Mouse (Mus musculus) limb, embryonic 12.5 days (tissue): ENCODE results near the gene Zswim4. TPM values are rescaled to one million over a fixed set of nuclear protein-coding genes. Genes with fewer than 3 reads are reported as not detected.

Experiments
- ATAC-seq: fragments of 200-750 bp; cut with Nextera tagmentation; 2 replicates; pipeline ENCODE4 v1.8.0; 2017; ENCODE audit warnings: low read depth, moderate TSS enrichment; ENCODE audit not compliant: insufficient number of reproducible peaks, insufficient read depth, low FRiP score, low TSS enrichment
- H3K27ac ChIP-seq: fragments of 300-500 bp; sonication (generic); 2 replicates; pipeline ENCODE4 v1.5.1; 2016; ENCODE audit warnings: mild to moderate bottlenecking, moderate library complexity
- H3K27me3 ChIP-seq: fragments of 300-500 bp; sonication (generic); 2 replicates; pipeline ENCODE4 v1.6.1; 2016; ENCODE audit warnings: mild to moderate bottlenecking, moderate library complexity
- H3K36me3 ChIP-seq: fragments of 300-500 bp; sonication (generic); 2 replicates; pipeline ENCODE4 v1.6.1; 2016; ENCODE audit warnings: mild to moderate bottlenecking, moderate library complexity
- H3K4me1 ChIP-seq: fragments of 300-500 bp; sonication (generic); replicated peaks from 2 replicates; pipeline ENCODE4 v1.6.1; 2016
- H3K4me2 ChIP-seq: fragments of 300-500 bp; sonication (generic); 2 replicates; pipeline ENCODE4 v1.6.1; 2016; ENCODE audit warnings: mild to moderate bottlenecking, moderate library complexity
- H3K4me3 ChIP-seq: fragments of 300-500 bp; sonication (generic); replicated peaks from 2 replicates; pipeline ENCODE4 v1.5.1; 2016; ENCODE audit warnings: mild to moderate bottlenecking
- H3K9ac ChIP-seq: fragments of 300-500 bp; sonication (generic); replicated peaks from 2 replicates; pipeline ENCODE4 v1.6.1; 2016; ENCODE audit warnings: mild to moderate bottlenecking, moderate library complexity
- H3K9me3 ChIP-seq: fragments of 300-500 bp; sonication (generic); 2 replicates; pipeline ENCODE4 v1.6.1; 2016; ENCODE audit warnings: mild to moderate bottlenecking, moderate library complexity
- WGBS: fragments of 180-500 bp; shearing (Covaris S2); methylation state at CpG from one replicate; pipeline ENCODE4 v1.1.7; 2016; 5-methylcytosine and 5-hydroxymethylcytosine counted together
- polyA plus RNA-seq: library from polyadenylated mRNA; unstranded; fragments of >200 nt; fragmentation: Nextera tagmentation; extraction: Ambion mirVana; gene quantifications from 2 replicates; pipeline ENCODE4 v1.2.1, GENCODE M21; 2016

Zswim4 gene
- polyA plus RNA-seq, 1 experiment from 2014 or later = 33.1 TPM

GRCm38 (mm10) chr8:84198871-84199270, 38.0 kb downstream of the Zswim4 start:
- Histone ChIP-seq H3K9me3 (no peaks in the 10 kb centered on the region), H3K4me2 (peak overlapping the region; percentile 97), H3K4me1 (peaks cover 57% of the 10 kb centered on the region), H3K27me3 (no peaks in the 10 kb centered on the region), H3K4me3 (peak overlapping the region; percentile 54; the same call in 1 of the 2 replicates), H3K36me3 (no peaks in the 10 kb centered on the region), H3K9ac (peak overlapping the region; percentile 74; the same call in 1 of the 2 replicates), H3K27ac (peak overlapping the region; percentile 99)
- 22% methylated on average over 4 of the region's 4 CpGs for WGBS
- ATAC-seq = no peak

- Histone ChIP-seq H3K27me3 (no peaks in the 10 kb centered on the region), H3K9me3 (no peaks in the 10 kb centered on the region), H3K4me1 (peaks cover 56% of the 10 kb centered on the region), H3K4me2 (peak overlapping the region; percentile 71), H3K9ac (peak overlapping the region; percentile 74), H3K27ac (peak overlapping the region; percentile 99), H3K4me3 (peak overlapping the region; percentile 54), H3K36me3 (no peaks in the 10 kb centered on the region)
- ATAC-seq = peak; percentile 66
- WGBS = 2% methylated on average over 30 of the region's 30 CpGs
Measured at GRCm38 (mm10) chr8:84197922-84198774, 38.7 kb downstream of the Zswim4 start.

GRCm38 (mm10) chr8:84197141-84197921, 39.5 kb downstream of the Zswim4 start:
- 1% methylated on average over 43 of the region's 43 CpGs for WGBS
- Histone ChIP-seq H3K9ac (peak overlapping the region; percentile 74), H3K27me3 (no peaks in the 10 kb centered on the region), H3K4me2 (peak overlapping the region; percentile 71), H3K27ac (peak overlapping the region; percentile 99), H3K36me3 (no peaks in the 10 kb centered on the region), H3K4me1 (peaks cover 56% of the 10 kb centered on the region), H3K4me3 (peak overlapping the region; percentile 54), H3K9me3 (no peaks in the 10 kb centered on the region)
- peak; percentile 33 for ATAC-seq

- H3K4me1 ChIP-seq = peaks cover 40% of the 10 kb centered on the region
- no peak overlapping the region for H3K4me2 ChIP-seq
- H3K27me3 ChIP-seq = no peaks in the 10 kb centered on the region
- no peak overlapping the region for H3K27ac ChIP-seq
- no peaks in the 10 kb centered on the region for H3K9me3 ChIP-seq
- 59% methylated on average over 3 of the region's 3 CpGs for WGBS
- no peaks in the 10 kb centered on the region for H3K36me3 ChIP-seq
- ATAC-seq = no peak
- no peak overlapping the region for H3K9ac ChIP-seq
- no peak overlapping the region for H3K4me3 ChIP-seq
Measured at GRCm38 (mm10) chr8:84194224-84194743, 42.6 kb downstream of the Zswim4 start.

GRCm38 (mm10) chr8:84193566-84193965, 43.3 kb downstream of the Zswim4 start:
- Histone ChIP-seq H3K4me3 (no peak overlapping the region), H3K9ac (no peak overlapping the region), H3K9me3 (no peaks in the 10 kb centered on the region), H3K4me1 (peaks cover 33% of the 10 kb centered on the region), H3K27ac (peak overlapping the region; percentile 69; the same call in 1 of the 2 replicates), H3K36me3 (no peaks in the 10 kb centered on the region), H3K4me2 (0 out of 2 replicates have a peak overlapping the region, but pooled peaks have one; percentile 55), H3K27me3 (no peaks in the 10 kb centered on the region)
- ATAC-seq = no peak
- WGBS = 80% methylated on average over 5 of the region's 5 CpGs

- Histone ChIP-seq H3K4me2 (peak overlapping the region; percentile 55), H3K27ac (peak overlapping the region; percentile 69; the same call in 1 of the 2 replicates), H3K4me3 (no peak overlapping the region), H3K9me3 (no peaks in the 10 kb centered on the region), H3K27me3 (no peaks in the 10 kb centered on the region), H3K36me3 (no peaks in the 10 kb centered on the region), H3K4me1 (peaks cover 29% of the 10 kb centered on the region), H3K9ac (no peak overlapping the region)
- no peak for ATAC-seq
- 43% methylated on average over 4 of the region's 4 CpGs for whole genome bisulfite sequencing
Measured at GRCm38 (mm10) chr8:84193161-84193560, 43.7 kb downstream of the Zswim4 start.

- peak; percentile 24; the same call in 1 of the 2 replicates for ATAC-seq
- Histone ChIP-seq H3K4me3 (peak overlapping the region; percentile 25), H3K36me3 (no peaks in the 10 kb centered on the region), H3K4me2 (peak overlapping the region; percentile 55), H3K27me3 (no peaks in the 10 kb centered on the region), H3K9me3 (no peaks in the 10 kb centered on the region), H3K27ac (peak overlapping the region; percentile 80), H3K4me1 (peaks cover 23% of the 10 kb centered on the region), H3K9ac (peak overlapping the region; percentile 44)
- WGBS = 6% methylated on average over 33 of the region's 33 CpGs
Measured at GRCm38 (mm10) chr8:84192555-84192954, 44.3 kb downstream of the Zswim4 start.

- H3K36me3 ChIP-seq = no peaks in the 10 kb centered on the region
- peak; percentile 63; the same call in 1 of the 2 replicates for ATAC-seq
- peak overlapping the region; percentile 44 for H3K9ac ChIP-seq
- peak overlapping the region; percentile 80 for H3K27ac ChIP-seq
- peak overlapping the region; percentile 55 for H3K4me2 ChIP-seq
- no peak overlapping the region; the same call in 1 of the 2 replicates for H3K4me3 ChIP-seq
- no peaks in the 10 kb centered on the region for H3K27me3 ChIP-seq
- WGBS = 41% methylated on average over 13 of the region's 13 CpGs
- peaks cover 26% of the 10 kb centered on the region for H3K4me1 ChIP-seq
- H3K9me3 ChIP-seq = no peaks in the 10 kb centered on the region
Measured at GRCm38 (mm10) chr8:84192023-84192422, 44.8 kb downstream of the Zswim4 start.

GRCm38 (mm10) chr8:84190191-84190867, 46.5 kb downstream of the Zswim4 start:
- WGBS = 93% methylated on average over 7 of the region's 7 CpGs
- Histone ChIP-seq H3K36me3 (no peaks in the 10 kb centered on the region), H3K4me1 (peaks cover 30% of the 10 kb centered on the region), H3K4me2 (no peak overlapping the region), H3K9ac (no peak overlapping the region), H3K27ac (no peak overlapping the region), H3K9me3 (no peaks in the 10 kb centered on the region), H3K4me3 (no peak overlapping the region), H3K27me3 (no peaks in the 10 kb centered on the region)
- no peak for ATAC-seq

GRCm38 (mm10) chr8:84189603-84190002, 47.3 kb downstream of the Zswim4 start:
- ATAC-seq = no peak
- Histone ChIP-seq H3K9me3 (no peaks in the 10 kb centered on the region), H3K4me2 (no peak overlapping the region), H3K27ac (0 out of 2 replicates have a peak overlapping the region, but pooled peaks have one; percentile 12), H3K4me3 (no peak overlapping the region), H3K4me1 (peaks cover 35% of the 10 kb centered on the region), H3K36me3 (no peaks in the 10 kb centered on the region), H3K27me3 (no peaks in the 10 kb centered on the region), H3K9ac (no peak overlapping the region)
- WGBS = 63% methylated on average over 4 of the region's 4 CpGs
